Mouse (Mus musculus): ENCODE results near the gene Kcnk7.

The Kcnk7 gene

GRCm38 (mm10) chr19:5725767-5726515 is 21.8 kb downstream of the Kcnk7 start, which contains the start of gene Ehbp1l1:
Ehbp1l1 (minus strand) TSS chr19:5726317.
- DNase-seq (ENCODE audit: low spot score): peak; percentile 41

DNA sequence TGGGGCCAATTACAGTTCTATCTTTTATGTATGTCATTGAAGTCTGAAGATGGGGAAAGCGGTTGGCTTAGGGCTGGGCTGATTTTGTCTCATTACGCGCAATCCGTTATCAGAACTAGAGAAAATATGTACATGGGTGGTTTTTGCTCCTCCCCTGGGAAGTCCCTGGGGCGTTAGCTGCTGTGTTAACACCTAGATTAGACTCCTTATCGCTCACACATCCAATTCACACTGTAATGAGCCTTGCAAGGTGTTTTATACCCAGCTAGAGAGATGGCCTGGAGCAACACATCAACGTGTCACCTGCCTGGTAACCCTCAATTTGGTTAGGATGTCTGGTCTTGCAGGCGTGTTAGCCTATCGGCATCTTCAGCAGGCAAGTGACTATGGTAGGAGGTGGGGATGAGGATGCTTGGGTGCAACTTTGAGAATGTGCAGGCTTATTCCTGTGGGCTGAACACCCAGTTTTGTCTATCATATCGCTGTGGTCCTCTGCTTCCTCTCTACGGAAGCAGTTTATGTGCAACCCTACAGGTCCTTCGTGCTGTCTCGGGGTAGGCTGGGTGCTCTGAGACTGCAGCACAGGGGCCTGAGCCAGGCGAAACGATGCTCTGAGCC is 22.9 kb downstream of the Kcnk7 start:
- no peak for DNase-seq (ENCODE audit: low spot score)

DNA sequence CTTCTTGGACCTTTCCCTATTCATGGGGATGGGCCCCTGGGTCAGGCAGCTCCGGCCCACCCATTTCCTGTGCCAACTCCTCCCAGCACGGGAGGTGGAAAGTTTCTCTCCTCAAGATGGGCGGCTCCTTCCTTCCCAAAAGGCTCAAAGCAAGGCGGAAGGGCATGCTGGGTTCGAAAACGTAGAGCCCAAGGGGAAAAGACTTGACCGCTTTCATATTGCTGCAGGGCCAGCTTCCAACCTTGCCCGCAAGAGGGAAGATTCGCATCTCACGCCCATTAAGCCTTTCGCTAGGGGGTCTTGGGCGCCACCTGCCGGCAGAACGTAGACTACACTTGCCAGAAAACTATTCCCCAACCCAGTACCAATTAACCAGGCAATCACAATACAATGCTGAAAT is 23.5 kb downstream of the Kcnk7 start:
- DNase-seq (ENCODE audit: low spot score): peak; percentile 78

GRCm38 (mm10) chr19:5728631-5729443 is 24.7 kb downstream of the Kcnk7 start:
- peak; percentile 60 for DNase-seq (ENCODE audit: low spot score)

DNA sequence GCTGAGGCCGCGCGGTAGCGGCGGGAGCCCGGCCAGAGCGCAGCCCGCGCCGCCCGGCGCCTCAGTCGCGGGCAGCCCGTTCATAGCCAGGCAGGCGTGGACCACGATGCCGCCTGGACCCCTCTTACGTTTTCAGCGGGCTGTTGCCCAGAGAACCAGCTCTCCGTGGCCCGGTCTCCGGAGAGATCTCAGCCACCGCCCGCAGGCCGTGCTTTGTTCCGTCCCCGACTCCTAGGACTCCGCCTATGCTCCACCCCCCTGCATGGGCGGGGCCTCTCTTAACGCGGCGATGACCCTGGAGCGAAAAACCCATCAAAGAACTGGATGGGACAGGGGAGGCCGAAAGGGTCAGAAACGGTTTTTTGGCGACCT is 25.3 kb downstream of the Kcnk7 start, which contains the start of gene Fam89b:
TSS of gene Fam89b (minus strand) at position 210 of the 372 bp plus-strand sequence.
- DNase-seq (ENCODE audit: low spot score): peak; percentile 80

DNA sequence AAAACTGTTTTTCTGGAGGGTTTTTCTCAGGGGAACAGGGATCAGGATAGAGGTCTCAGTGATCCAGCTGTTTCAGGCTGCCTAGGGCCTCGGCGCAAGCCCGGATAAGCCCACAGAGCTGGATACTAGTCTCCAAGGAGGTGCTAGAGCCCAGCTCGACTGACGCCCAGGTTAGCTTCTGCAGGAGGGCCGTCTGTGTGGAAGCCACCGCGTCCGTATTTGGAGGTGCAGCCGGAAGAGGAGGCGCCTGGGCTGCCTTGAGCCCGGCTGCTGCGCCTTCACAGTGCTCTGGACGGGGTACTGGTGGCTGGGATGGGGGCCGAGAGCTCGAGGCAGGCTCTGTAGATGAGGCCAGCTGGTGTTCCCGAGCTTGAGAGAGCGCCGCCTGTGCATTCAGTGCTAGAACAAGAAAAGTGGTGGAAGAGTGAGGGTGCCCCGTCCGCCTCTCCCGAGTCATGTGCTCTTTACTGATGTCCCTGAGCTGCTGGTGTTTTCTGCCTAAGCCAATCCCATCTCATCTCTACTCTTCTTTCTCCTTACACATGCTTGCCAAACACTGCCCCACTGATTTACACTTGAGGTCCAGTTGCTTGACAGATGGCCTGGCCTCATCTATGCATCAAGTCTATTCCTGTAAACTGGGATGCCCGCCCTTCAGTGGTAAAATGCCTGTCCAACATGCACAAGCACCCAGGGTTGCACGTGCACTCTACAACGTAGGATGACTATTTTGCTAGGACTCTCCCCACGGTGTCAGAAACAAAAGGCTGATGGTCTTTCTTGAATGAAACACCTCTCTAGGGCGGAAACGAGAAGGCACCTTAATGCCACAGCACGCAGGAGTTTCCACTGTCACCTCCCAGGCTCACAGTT is 26.4 kb downstream of the Kcnk7 start:
- no peak for DNase-seq (ENCODE audit: low spot score)

- DNase-seq (ENCODE audit: low spot score): peak; percentile 94
Observed at GRCm38 (mm10) chr19:5731264-5731978, 27.3 kb downstream of the Kcnk7 start.

GRCm38 (mm10) chr19:5734325-5734724 is 30.2 kb downstream of the Kcnk7 start:
- no peak for DNase-seq (ENCODE audit: low spot score)

DNA sequence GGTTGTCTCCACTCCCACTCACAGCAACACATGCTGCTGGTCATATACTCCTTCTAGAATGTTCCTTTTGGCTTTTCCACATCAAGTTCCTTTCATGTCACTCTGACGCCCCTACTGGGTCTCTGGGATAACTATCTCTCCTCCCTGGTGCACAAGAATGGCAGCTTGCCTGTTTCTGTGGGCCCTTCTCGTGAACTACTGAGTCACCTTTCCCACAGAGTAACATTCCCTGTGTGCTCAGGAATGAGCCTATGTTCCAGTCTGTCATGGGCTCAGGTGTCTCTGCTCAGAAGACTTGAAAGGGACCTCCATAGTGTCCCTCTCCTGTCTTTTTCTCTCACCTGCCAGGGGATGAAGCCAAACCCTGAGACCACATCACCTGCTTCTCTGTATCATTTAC is 35.3 kb downstream of the Kcnk7 start:
- DNase-seq (ENCODE audit: low spot score): no peak

DNA sequence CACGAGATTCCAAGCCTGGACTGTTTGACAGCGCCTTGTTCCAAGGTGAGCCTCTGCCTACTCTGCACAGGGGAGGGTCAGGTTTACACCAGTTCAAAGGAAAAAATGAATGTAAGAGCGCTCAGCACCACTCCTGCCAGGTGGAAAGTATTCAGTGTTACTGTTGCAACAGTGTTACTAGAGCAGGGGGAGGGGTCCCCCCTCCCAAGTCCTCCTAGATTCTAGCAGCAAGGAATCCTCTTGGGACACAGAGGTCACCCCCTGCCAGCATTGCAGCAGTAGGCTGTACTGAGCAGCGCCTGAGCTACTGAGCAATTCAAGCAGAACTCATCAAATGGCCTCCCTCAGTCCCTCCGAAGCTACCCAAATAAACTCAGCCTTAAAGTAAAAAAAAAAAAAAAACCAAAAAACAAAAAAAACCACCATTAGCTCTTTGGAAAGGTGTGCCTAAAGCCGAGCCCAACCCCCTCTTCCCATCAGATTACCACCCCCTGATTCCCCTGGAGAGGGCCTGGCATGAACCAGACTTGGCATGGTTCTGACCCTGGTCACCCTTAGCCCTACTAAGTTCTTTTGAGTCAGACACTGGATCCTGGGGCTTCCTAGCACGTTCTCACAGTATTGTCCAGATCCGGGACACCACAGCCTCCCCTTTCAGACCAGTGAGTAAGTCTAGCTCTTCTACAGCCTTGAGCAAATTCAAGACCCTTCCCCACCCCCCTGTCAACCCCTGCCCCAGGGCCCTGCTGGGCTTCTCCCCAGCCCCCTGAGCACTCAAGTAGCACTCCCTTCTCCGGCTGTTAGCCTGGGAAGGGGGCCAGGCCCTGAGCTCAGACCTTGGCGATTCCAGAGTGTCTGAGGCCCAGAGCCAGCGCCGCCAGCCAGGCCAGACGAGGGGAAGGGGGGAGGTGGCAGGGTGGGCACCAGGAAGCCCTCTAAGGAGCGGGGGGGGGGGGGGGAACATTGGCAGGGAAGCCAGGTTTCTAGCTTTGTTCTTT is 36.5 kb downstream of the Kcnk7 start, which contains the start of gene Ltbp3:
TSS of gene Ltbp3 (plus strand) at position 585 of the 998 bp plus-strand sequence.
- DNase-seq (ENCODE audit: low spot score): peak; percentile 83

DNA sequence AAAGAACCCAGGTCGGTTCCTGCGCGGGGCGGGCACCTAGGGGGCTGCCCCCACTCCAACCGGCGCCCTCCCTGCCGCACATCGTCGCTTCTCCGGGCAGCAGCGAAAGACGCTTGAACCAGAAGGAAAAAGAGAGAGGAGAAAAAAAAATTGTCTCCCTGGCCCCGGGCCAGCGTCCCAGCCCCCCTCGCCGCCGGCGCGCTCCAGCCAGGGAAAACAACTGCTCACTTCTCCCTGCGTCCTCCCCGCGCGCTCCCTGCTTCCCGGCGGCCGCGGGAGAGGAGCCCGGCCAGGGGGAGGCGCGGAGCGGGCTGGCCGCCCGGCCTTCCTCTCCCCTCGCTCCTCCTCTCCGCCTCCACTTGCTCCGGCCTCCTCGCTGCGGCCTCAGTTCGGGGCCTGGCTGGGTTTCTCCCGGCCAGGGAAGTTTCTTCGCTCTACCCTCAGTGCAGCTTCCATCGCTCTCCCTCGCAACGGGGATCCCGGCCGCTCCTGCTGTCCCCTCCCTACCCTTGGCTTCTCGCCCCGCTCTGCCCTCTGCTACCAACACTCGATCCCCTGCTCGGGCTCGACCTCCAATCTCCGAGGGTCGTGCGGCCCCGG is 37.6 kb downstream of the Kcnk7 start:
- peak; percentile 72 for DNase-seq (ENCODE audit: low spot score)

DNA sequence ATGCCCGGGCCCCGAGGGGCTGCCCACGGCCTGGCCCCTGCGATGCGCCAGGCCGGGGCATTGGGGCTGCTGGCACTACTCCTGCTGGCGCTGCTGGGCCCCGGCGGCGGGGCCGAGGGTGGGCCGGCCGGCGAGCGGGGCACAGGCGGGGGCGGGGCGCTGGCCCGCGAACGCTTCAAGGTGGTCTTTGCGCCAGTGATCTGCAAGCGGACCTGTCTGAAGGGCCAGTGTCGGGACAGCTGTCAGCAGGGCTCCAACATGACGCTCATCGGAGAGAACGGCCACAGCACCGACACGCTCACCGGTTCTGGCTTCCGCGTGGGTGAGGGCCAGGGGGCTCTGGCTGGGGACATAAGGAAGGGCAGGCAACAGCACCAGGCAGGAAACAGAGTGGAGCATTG is 38.1 kb downstream of the Kcnk7 start:
- DNase-seq (ENCODE audit: low spot score): no peak

- no peak for DNase-seq (ENCODE audit: low spot score)
Observed at GRCm38 (mm10) chr19:5743576-5743975, 39.4 kb downstream of the Kcnk7 start.

GRCm38 (mm10) chr19:5745756-5746710 is 41.9 kb downstream of the Kcnk7 start:
- no peak for DNase-seq (ENCODE audit: low spot score)

- no peak for DNase-seq (ENCODE audit: low spot score)
Observed at GRCm38 (mm10) chr19:5746907-5747363, 42.8 kb downstream of the Kcnk7 start.

DNA sequence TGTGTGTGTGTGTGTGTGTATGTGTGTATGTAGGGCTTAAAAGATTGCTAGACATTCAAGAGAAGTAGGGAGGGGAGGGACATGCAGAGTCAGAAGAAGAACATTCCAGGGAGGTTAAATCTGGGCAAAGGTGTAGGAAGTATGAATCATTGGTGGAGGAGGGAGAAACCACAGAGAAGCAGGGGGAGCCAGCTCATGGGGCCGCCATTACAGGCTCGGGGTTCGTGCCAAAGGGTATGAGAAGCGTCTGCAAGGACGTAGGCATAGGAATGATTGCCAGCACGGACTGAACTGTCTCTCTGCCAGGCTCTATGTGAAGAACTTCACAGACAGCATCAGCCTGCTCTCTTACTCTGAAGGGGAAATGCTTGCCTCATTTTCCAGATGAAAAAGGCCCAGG is 45.3 kb downstream of the Kcnk7 start:
- no peak for DNase-seq (ENCODE audit: low spot score)

- DNase-seq (ENCODE audit: low spot score): no peak
Observed at GRCm38 (mm10) chr19:5750951-5751350, 46.8 kb downstream of the Kcnk7 start.

- no peak for DNase-seq (ENCODE audit: low spot score)
Observed at GRCm38 (mm10) chr19:5751742-5752141, 47.6 kb downstream of the Kcnk7 start.

Measured in testis, postnatal 14 days (tissue).